Mouse (Mus musculus) heart, adult 9 months (tissue): ENCODE data around the gene Scgb1b7.
"Not testable (repeated sequence)": the region's sequence is repeated elsewhere in the genome, so short reads cannot be mapped to it uniquely, and the experiment has no call there.

Source experiments
- DNase-seq, 2 experiments: peaks; one replicate each; pipeline ENCODE4 v3.0.0; 2022; ENCODE audit warnings: low spot score in 2 of 2

Gene Scgb1b7

DNA sequence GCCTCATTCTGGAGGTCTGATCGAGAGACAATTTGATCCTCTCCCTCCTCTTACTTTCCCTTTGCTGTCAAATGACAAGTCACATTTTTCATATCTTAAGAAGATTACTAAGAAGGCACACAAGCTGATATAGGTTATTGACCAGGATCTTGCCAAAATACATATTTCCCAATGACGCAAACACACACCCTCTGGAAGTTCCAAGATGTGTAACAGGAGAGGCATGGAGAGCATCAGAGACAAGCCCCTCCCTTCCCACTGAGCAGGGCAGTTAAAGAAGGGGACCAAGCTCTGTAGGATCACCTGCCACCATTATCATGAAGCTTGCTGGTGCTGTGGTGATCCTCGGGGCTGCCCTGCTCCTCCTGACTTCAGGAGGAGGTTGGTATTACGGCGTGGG is at the start of gene Scgb1b7:
TSS of gene Scgb1b7 (plus strand) at position 301 of the 400 bp plus-strand sequence.
- DNase-seq = not testable (repeated sequence)

GRCm38 (mm10) chr7:31705657-31706056 is 6.8 kb upstream of the Scgb1b7 start, which contains the start of gene Scgb2b7:
TSS of gene Scgb2b7 (minus strand) at chr7:31705757.
- not testable (repeated sequence) for DNase-seq
